Mouse (Mus musculus) forebrain, embryonic 14.5 days (tissue): ENCODE results near the gene Vmn1r122. TPM values are rescaled to one million over a fixed set of nuclear protein-coding genes. Genes with fewer than 3 reads are reported as not detected.
"Not testable (repeated sequence)": the region's sequence is repeated elsewhere in the genome, so short reads cannot be mapped to it uniquely, and the experiment has no call there.

Source experiments
- ATAC-seq: fragments of 200-750 bp; cut with Nextera tagmentation; 2 replicates; pipeline ENCODE4 v1.8.0; 2017; ENCODE audit warnings: mild to moderate bottlenecking, moderate library complexity
- DNase-seq: peaks from one replicate; pipeline ENCODE4 v3.0.0-alpha.2; 2015; ENCODE audit warnings: low spot score
- H3K27ac ChIP-seq: fragments of 300-500 bp; sonication (generic); 2 replicates; pipeline ENCODE4 v1.5.1; 2014; ENCODE audit warnings: low read depth, mild to moderate bottlenecking, control low read depth, low read length, moderate library complexity
- H3K27me3 ChIP-seq: fragments of 300-500 bp; sonication (generic); replicated peaks from 2 replicates; pipeline ENCODE4 v1.6.1; 2014; ENCODE audit warnings: low read length, control low read depth, mixed read lengths; ENCODE audit not compliant: control insufficient read depth, insufficient read depth
- H3K36me3 ChIP-seq: fragments of 300-500 bp; sonication (generic); 2 replicates; pipeline ENCODE4 v1.6.1; 2014; ENCODE audit warnings: low read length, control low read depth; ENCODE audit not compliant: control insufficient read depth, insufficient read depth
- H3K4me1 ChIP-seq: fragments of 300-500 bp; sonication (generic); 2 replicates; pipeline ENCODE4 v1.6.1; 2014; ENCODE audit warnings: antibody characterized with exemption, low read length, control low read depth; ENCODE audit not compliant: control insufficient read depth, insufficient read depth
- H3K4me2 ChIP-seq: fragments of 300-500 bp; sonication (generic); 2 replicates; pipeline ENCODE4 v1.6.1; 2014; ENCODE audit warnings: mild to moderate bottlenecking, control low read depth, low read length
- H3K4me3 ChIP-seq: fragments of 300-500 bp; sonication (generic); 2 replicates; pipeline ENCODE4 v1.5.1; 2014; ENCODE audit warnings: low read depth, low read length, control low read depth
- H3K9ac ChIP-seq: fragments of 300-500 bp; sonication (generic); 2 replicates; pipeline ENCODE4 v1.6.1; 2014; ENCODE audit warnings: mild to moderate bottlenecking, low read length, control low read depth, moderate library complexity
- H3K9me3 ChIP-seq: fragments of 300-500 bp; sonication (generic); replicated peaks from 2 replicates; pipeline ENCODE4 v1.6.1; 2016; ENCODE audit warnings: low read length, control low read depth, mixed read lengths; ENCODE audit not compliant: control insufficient read depth
- WGBS: fragments of 180-500 bp; shearing (Covaris S2); extraction: QIAGEN DNeasy Blood & Tissue Kit; methylation state at CpG from one replicate; pipeline ENCODE4 v1.1.7; 2014; 5-methylcytosine and 5-hydroxymethylcytosine counted together
- polyA plus RNA-seq: library from polyadenylated mRNA; unstranded; fragments of >200 nt; fragmentation: Nextera tagmentation; extraction: Ambion mirVana; gene quantifications from 2 replicates; pipeline ENCODE4 v1.2.1, GENCODE M21; 2014

Vmn1r122 gene
- not detected in 2 replicates for polyA plus RNA-seq

DNA sequence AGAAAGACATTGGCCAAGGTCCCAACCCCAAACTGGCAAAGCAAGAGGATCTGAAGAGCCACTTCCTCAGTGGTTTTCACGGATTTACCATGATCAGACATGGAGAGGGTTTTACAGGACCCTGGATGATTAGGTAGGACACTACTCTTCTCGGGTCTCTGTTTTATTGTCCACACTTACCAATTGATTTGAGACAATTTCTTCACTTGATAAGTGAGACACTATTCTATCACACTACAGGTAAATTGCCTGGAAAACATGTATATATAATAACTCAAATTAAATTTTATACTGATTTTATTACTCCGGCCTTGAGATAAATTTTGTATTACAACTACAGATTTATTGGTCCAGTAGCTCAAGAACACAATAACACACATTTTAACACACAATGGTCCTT, at the start of gene Vmn1r122:
Gene Vmn1r122 (minus strand): TSS at position 101 of the 400 bp plus-strand sequence.
- WGBS: 62% methylated on average over 2 of the region's 3 CpGs
- not testable (repeated sequence) for H3K9me3 ChIP-seq, H3K27ac ChIP-seq, H3K4me1 ChIP-seq, H3K4me2 ChIP-seq, DNase-seq, ATAC-seq, H3K9ac ChIP-seq, H3K27me3 ChIP-seq, H3K4me3 ChIP-seq, H3K36me3 ChIP-seq

DNA sequence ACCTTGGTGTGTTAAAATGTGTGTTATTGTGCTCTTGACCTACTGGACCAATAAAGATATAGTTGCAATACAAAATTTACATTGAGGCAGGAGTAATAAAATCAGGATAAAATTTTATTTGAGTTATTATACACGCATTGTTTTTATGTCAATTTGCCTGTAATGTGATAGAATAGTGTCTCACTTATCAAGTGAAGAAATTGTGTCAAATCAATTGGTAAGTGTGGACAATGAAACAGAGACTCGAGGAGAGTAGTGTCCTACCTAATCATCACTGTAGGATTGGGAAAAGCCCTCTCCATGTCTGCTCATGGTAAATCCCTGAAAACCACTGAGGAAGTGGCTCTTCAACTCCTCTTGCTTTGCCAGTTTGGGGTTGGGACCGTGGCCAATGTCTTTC, 28.0 kb upstream of the Vmn1r122 start, which contains the start of gene Vmn1r123:
Gene Vmn1r123 (plus strand): TSS at position 301 of the 400 bp plus-strand sequence.
- H3K9me3 ChIP-seq, H3K27me3 ChIP-seq, DNase-seq, H3K4me2 ChIP-seq, H3K4me1 ChIP-seq, H3K4me3 ChIP-seq, H3K9ac ChIP-seq, H3K27ac ChIP-seq, ATAC-seq, H3K36me3 ChIP-seq: not testable (repeated sequence)
- WGBS: 10% methylated on average over 1 of the region's 3 CpGs

DNA sequence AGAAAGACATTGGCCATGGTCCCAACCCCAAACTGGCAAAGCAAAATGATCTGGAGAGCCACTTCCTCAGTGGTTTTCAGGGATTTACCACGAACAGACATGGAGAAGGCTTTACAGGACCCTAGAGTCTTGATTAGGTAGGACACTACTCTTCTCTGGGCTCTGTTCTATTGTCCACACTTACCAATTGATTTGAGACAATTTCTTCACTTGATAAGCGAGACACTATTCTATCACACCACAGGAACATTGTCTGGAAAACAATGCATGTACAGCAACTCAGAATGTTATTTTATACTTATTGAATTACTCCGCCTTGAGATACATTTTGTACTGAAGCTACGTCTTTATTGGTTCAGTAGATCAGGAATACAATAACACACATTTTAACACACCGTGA, 35.5 kb downstream of the Vmn1r122 start, which contains the start of gene Vmn1r121:
Gene Vmn1r121 (minus strand): TSS at position 101 of the 400 bp plus-strand sequence.
- H3K9me3 ChIP-seq, H3K36me3 ChIP-seq, H3K27me3 ChIP-seq, H3K9ac ChIP-seq, DNase-seq, H3K4me2 ChIP-seq, H3K4me1 ChIP-seq, H3K4me3 ChIP-seq, H3K27ac ChIP-seq, ATAC-seq: not testable (repeated sequence)
- WGBS: 81% methylated on average over 4 of the region's 5 CpGs

Other genes starting within 250 kb of the Vmn1r122 start
- gene Vmn1r118, start 221.8 kb downstream of the Vmn1r122 start, polyA plus RNA-seq: not detected in 2 replicates
- not detected in 2 replicates for gene Vmn1r119, start 121.7 kb downstream of the Vmn1r122 start, polyA plus RNA-seq
- gene Vmn1r120, start 80.3 kb downstream of the Vmn1r122 start, polyA plus RNA-seq: not detected in 2 replicates
- gene Vmn1r121, start 35.6 kb downstream of the Vmn1r122 start, polyA plus RNA-seq: not detected in 2 replicates
- gene Vmn1r123, start 28.1 kb upstream of the Vmn1r122 start, polyA plus RNA-seq: not detected in 2 replicates
- gene Gm5157, start 56.3 kb upstream of the Vmn1r122 start, polyA plus RNA-seq: not detected in 2 replicates
- gene Vmn1r124, start 126.5 kb upstream of the Vmn1r122 start, polyA plus RNA-seq: not detected in 2 replicates
- not detected in 2 replicates for gene Vmn1r125, start 138.1 kb upstream of the Vmn1r122 start, polyA plus RNA-seq
- not detected in 2 replicates for gene Vmn1r126, start 167.3 kb upstream of the Vmn1r122 start, polyA plus RNA-seq
- gene Vmn1r127, start 185.7 kb upstream of the Vmn1r122 start, polyA plus RNA-seq: not detected in 2 replicates
- not detected in 2 replicates for gene Vmn1r128, start 215.2 kb upstream of the Vmn1r122 start, polyA plus RNA-seq
- gene Vmn1r129, start 227.2 kb upstream of the Vmn1r122 start, polyA plus RNA-seq: not detected in 2 replicates